Mouse (Mus musculus) gastrocnemius, postnatal 4 days (tissue): ENCODE data around the gene Cacng8. TPM values are rescaled to one million over a fixed set of nuclear protein-coding genes. Genes with fewer than 3 reads are reported as not detected.
A peak's percentile ranks its signal among the peaks of the same experiment; 100 is the strongest.
"Not testable (repeated sequence)": the region's sequence is repeated elsewhere in the genome, so short reads cannot be mapped to it uniquely, and the experiment has no call there.

ENCODE experiments used
- DNase-seq, 2 experiments: peaks; one replicate each; pipeline ENCODE4 v3.0.0; 2021 to 2022; ENCODE audit warnings: low spot score in 2 of 2, mixed read lengths in 2 of 2
- total RNA-seq, 2 experiments: library from RNA; stranded (reverse); gene quantifications; 2 replicates each; pipeline ENCODE4 v1.2.3; 2021

Cacng8 gene
- total RNA-seq, 2 experiments from 2014 or later: not detected

- no peak for DNase-seq
Measured at GRCm38 (mm10) chr7:3386036-3386730, 4.3 kb upstream of the Cacng8 start.

- DNase-seq: no peak
Measured at GRCm38 (mm10) chr7:3387761-3388160, 2.7 kb upstream of the Cacng8 start.

- no peak for DNase-seq
Measured at GRCm38 (mm10) chr7:3388885-3389284, 1.6 kb upstream of the Cacng8 start.

- DNase-seq: no peak
Measured at GRCm38 (mm10) chr7:3389444-3390412, 755 bp upstream of the Cacng8 start.

- no peak for DNase-seq
Measured at GRCm38 (mm10) chr7:3391081-3391451, 583 bp downstream of the Cacng8 start.

GRCm38 (mm10) chr7:3391809-3392208, 1.3 kb downstream of the Cacng8 start:
- DNase-seq: no peak

- DNase-seq: no peak
Measured at GRCm38 (mm10) chr7:3397355-3397754, 6.9 kb downstream of the Cacng8 start.

- DNase-seq: no peak
Measured at GRCm38 (mm10) chr7:3397797-3398196, 7.3 kb downstream of the Cacng8 start.

- DNase-seq: not testable (repeated sequence)
Measured at GRCm38 (mm10) chr7:3398363-3398762, 7.9 kb downstream of the Cacng8 start.

- DNase-seq: no peak
Measured at GRCm38 (mm10) chr7:3399937-3400336, 9.5 kb downstream of the Cacng8 start.

- no peak for DNase-seq
Measured at GRCm38 (mm10) chr7:3409729-3410520, 19.4 kb downstream of the Cacng8 start.

- no peak for DNase-seq
Measured at GRCm38 (mm10) chr7:3411160-3411941, 20.9 kb downstream of the Cacng8 start.

GRCm38 (mm10) chr7:3412036-3412435, 21.6 kb downstream of the Cacng8 start:
- DNase-seq: no peak

GRCm38 (mm10) chr7:3414888-3415287, 24.4 kb downstream of the Cacng8 start:
- DNase-seq: peak; percentile 22 to 38

GRCm38 (mm10) chr7:3415378-3415777, 24.9 kb downstream of the Cacng8 start:
- DNase-seq: peak in 1 of 2 experiments; percentile 24

GRCm38 (mm10) chr7:3419941-3420340, 29.5 kb downstream of the Cacng8 start:
- DNase-seq: no peak

- DNase-seq: no peak
Measured at GRCm38 (mm10) chr7:3420466-3420865, 30.0 kb downstream of the Cacng8 start.

- no peak for DNase-seq
Measured at GRCm38 (mm10) chr7:3421297-3421696, 30.8 kb downstream of the Cacng8 start.

GRCm38 (mm10) chr7:3422051-3422450, 31.6 kb downstream of the Cacng8 start:
- no peak for DNase-seq

GRCm38 (mm10) chr7:3423430-3423829, 32.9 kb downstream of the Cacng8 start:
- DNase-seq: peak; percentile 24 to 26

GRCm38 (mm10) chr7:3423895-3424294, 33.4 kb downstream of the Cacng8 start, which contains the start of gene Cacng6:
Gene Cacng6, plus strand, starts transcription at chr7:3424195.
- no peak for DNase-seq
